In genomic region chr5:148978458-148979165, GRCm38 (mm10) we compare ENCODE assay signal across 9 mouse cellular contexts. TPM values are rescaled to one million over a fixed set of nuclear protein-coding genes. Genes with fewer than 3 reads are reported as not detected.
DNase-seq lines count a peak whose midpoint lies in the region; ATAC-seq and TF ChIP-seq lines count a peak whose summit lies in the region.
"Had no signal": no experiment of that assay in that cellular context is flagged by ENCODE, and none has a peak within 500 bp of the region (broad histone marks: within the 10 kb centered on the region; RNA-seq: fewer than 3 reads in every experiment).

No protein-coding gene starts in this region.

- H3K4me1 ChIP-seq in hindbrain, embryonic 10.5 days (replicated peaks) = peaks cover 23% of the 10 kb centered on the region
- H3K4me1 ChIP-seq in hindbrain, embryonic 16.5 days (ENCODE audit: control insufficient read depth, insufficient read depth, low read depth, low read length) = peaks cover 3% of the 10 kb centered on the region; the same call in 1 of the 2 replicates
- peaks cover 16% of the 10 kb centered on the region for H3K4me1 ChIP-seq in embryonic facial prominence, embryonic 12.5 days
- peaks cover 41% of the 10 kb centered on the region for H3K4me1 ChIP-seq in limb, embryonic 10.5 days
- H3K4me1 ChIP-seq in stomach, embryonic 16.5 days (ENCODE audit: control insufficient read depth, insufficient read depth, low read length) = peaks cover 15% of the 10 kb centered on the region; the same call in 1 of the 2 replicates

- 75% methylated on average over 18 of the region's 18 CpGs for WGBS in hindbrain, embryonic 10.5 days
- 70% methylated on average over 18 of the region's 18 CpGs for WGBS in hindbrain, embryonic 16.5 days
- 63% methylated on average over 18 of the region's 18 CpGs for WGBS in embryonic facial prominence, embryonic 12.5 days
- 68% methylated on average over 18 of the region's 18 CpGs for WGBS in limb, embryonic 10.5 days
- 51% methylated on average over 18 of the region's 18 CpGs for WGBS in stomach, embryonic 16.5 days

- H3K27ac ChIP-seq in hindbrain, embryonic 10.5 days = peak overlapping the region; percentile 75
- no peak overlapping the region for H3K27ac ChIP-seq in hindbrain, embryonic 16.5 days (ENCODE audit: low read depth, low read length)
- peak overlapping the region; percentile 41 for H3K27ac ChIP-seq in embryonic facial prominence, embryonic 12.5 days
- H3K27ac ChIP-seq in limb, embryonic 10.5 days = peak overlapping the region; percentile 69
- H3K27ac ChIP-seq in stomach, embryonic 16.5 days (ENCODE audit: low read length) = peak overlapping the region; percentile 86
- no peak overlapping the region for H3K27ac ChIP-seq in left cerebral cortex, adult 2 months
- H3K27ac ChIP-seq: macrophage had no signal

- no peak overlapping the region for H3K4me2 ChIP-seq in hindbrain, embryonic 16.5 days (ENCODE audit: low read length)
- no peak overlapping the region for H3K4me2 ChIP-seq in embryonic facial prominence, embryonic 12.5 days (replicated peaks)
- H3K4me2 ChIP-seq in stomach, embryonic 16.5 days (ENCODE audit: low read depth, low read length) = no peak overlapping the region

- no peak for DNase-seq in hindbrain, embryonic 10.5 days (ENCODE audit: low spot score)
- no peak for DNase-seq in limb, embryonic 10.5 days (ENCODE audit: low spot score)
- DNase-seq in c-Kit-positive CD71-positive TER-119-positive erythroid progenitor cells, embryonic 14.5 days (ENCODE audit: low spot score) = no peak
- DNase-seq in left cerebral cortex, adult 2 months (ENCODE audit: extremely low spot score in 1 of 2, low spot score in 2 of 2) = no peak
- DNase-seq in right cerebral cortex, adult 18-20 months = no peak

- peaks cover under 1% of the 10 kb centered on the region; the same call in 1 of the 2 replicates for H3K9me3 ChIP-seq in hindbrain, embryonic 10.5 days
- H3K9me3 ChIP-seq in hindbrain, embryonic 16.5 days (ENCODE audit: control insufficient read depth, low read length) = peaks cover under 1% of the 10 kb centered on the region; the same call in 1 of the 2 replicates
- 0 out of 2 replicates have a peak, but pooled peaks cover under 1% of the 10 kb centered on the region for H3K9me3 ChIP-seq in embryonic facial prominence, embryonic 12.5 days
- no peaks in the 10 kb centered on the region for H3K9me3 ChIP-seq in limb, embryonic 10.5 days (replicated peaks)
- H3K9me3 ChIP-seq in stomach, embryonic 16.5 days (replicated peaks; ENCODE audit: control insufficient read depth, low read length) = peaks cover under 1% of the 10 kb centered on the region

- no peak overlapping the region for H3K9ac ChIP-seq in hindbrain, embryonic 16.5 days (ENCODE audit: low read depth, low read length)
- H3K9ac ChIP-seq in embryonic facial prominence, embryonic 12.5 days = no peak overlapping the region
- 0 out of 2 replicates have a peak overlapping the region, but pooled peaks have one; percentile 52 for H3K9ac ChIP-seq in stomach, embryonic 16.5 days (ENCODE audit: low read length)

- H3K36me3 ChIP-seq in hindbrain, embryonic 10.5 days = 0 out of 2 replicates have a peak, but pooled peaks cover 5% of the 10 kb centered on the region
- no peaks in the 10 kb centered on the region for H3K36me3 ChIP-seq in hindbrain, embryonic 16.5 days (ENCODE audit: control insufficient read depth, insufficient read depth, low read length)
- H3K36me3 ChIP-seq in embryonic facial prominence, embryonic 12.5 days = no peaks in the 10 kb centered on the region
- H3K36me3 ChIP-seq in limb, embryonic 10.5 days = peaks cover 5% of the 10 kb centered on the region; the same call in 1 of the 2 replicates
- H3K36me3 ChIP-seq in stomach, embryonic 16.5 days (ENCODE audit: control insufficient read depth, insufficient read depth, low read length) = no peaks in the 10 kb centered on the region

- intact Hi-C loops in left cerebral cortex, adult 2 months (cut with DNase I) = no loop called here

- TF ChIP-seq CTCF in left cerebral cortex, adult 2 months (IDR thresholded peaks at IDR 0.05) = no peak

- H3K27me3 ChIP-seq in hindbrain, embryonic 10.5 days (ENCODE audit: insufficient read depth, poor library complexity, severe bottlenecking) = no peaks in the 10 kb centered on the region
- H3K27me3 ChIP-seq in hindbrain, embryonic 16.5 days (replicated peaks; ENCODE audit: control insufficient read depth, insufficient read depth, low read length) = no peaks in the 10 kb centered on the region
- H3K27me3 ChIP-seq in embryonic facial prominence, embryonic 12.5 days = no peaks in the 10 kb centered on the region
- H3K27me3 ChIP-seq in limb, embryonic 10.5 days (ENCODE audit: low read depth, poor library complexity, severe bottlenecking) = no peaks in the 10 kb centered on the region
- no peaks in the 10 kb centered on the region for H3K27me3 ChIP-seq in stomach, embryonic 16.5 days (ENCODE audit: control insufficient read depth, insufficient read depth, low read length)

- H3K4me3 ChIP-seq in hindbrain, embryonic 10.5 days = no peak overlapping the region
- H3K4me3 ChIP-seq in hindbrain, embryonic 16.5 days (ENCODE audit: low read length) = no peak overlapping the region
- H3K4me3 ChIP-seq in embryonic facial prominence, embryonic 12.5 days = no peak overlapping the region
- no peak overlapping the region for H3K4me3 ChIP-seq in limb, embryonic 10.5 days
- no peak overlapping the region for H3K4me3 ChIP-seq in stomach, embryonic 16.5 days (replicated peaks; ENCODE audit: low read length)
- no peak overlapping the region for H3K4me3 ChIP-seq in left cerebral cortex, adult 2 months

- no peak for ATAC-seq in hindbrain, embryonic 16.5 days
- ATAC-seq in embryonic facial prominence, embryonic 12.5 days (ENCODE audit: insufficient number of reproducible peaks, insufficient read depth, low FRiP score, low TSS enrichment) = no peak
- peak; percentile 70 for ATAC-seq in stomach, embryonic 16.5 days (ENCODE audit: insufficient read depth, low FRiP score)

RNA-seq across cellular contexts. Expression of gene Gm42791, which starts 16.3 kb away (rescaled TPM):
- polyA plus RNA-seq in hindbrain, embryonic 10.5 days (2016; fragmentation: Nextera tagmentation; extraction: Ambion mirVana) = 1.6 and 3.8 TPM in 2 replicates
- 3.9 and 5.3 TPM in 2 replicates for polyA plus RNA-seq in hindbrain, embryonic 16.5 days (2015; fragmentation: Nextera tagmentation; extraction: Ambion mirVana)
- polyA plus RNA-seq in embryonic facial prominence, embryonic 12.5 days (2016; fragmentation: Nextera tagmentation; extraction: Ambion mirVana) = 3.4 and 4.0 TPM in 2 replicates
- 0.85 TPM in 1 of 2 replicates, not detected in the other for polyA plus RNA-seq in limb, embryonic 10.5 days (2016; fragmentation: Nextera tagmentation; extraction: Ambion mirVana)
- polyA plus RNA-seq in stomach, embryonic 16.5 days (2015; fragmentation: Nextera tagmentation; extraction: Ambion mirVana) = 1.6 and 2.2 TPM in 2 replicates
- 10 to 100 TPM; 34.0 to 39.1 TPM for total RNA-seq in left cerebral cortex, adult 2 months (2021)

RNA-seq across cellular contexts. Expression of gene Katnal1, which starts 49.5 kb away (rescaled TPM):
- 22.4 and 23.6 TPM in 2 replicates for polyA plus RNA-seq in hindbrain, embryonic 10.5 days (2016; fragmentation: Nextera tagmentation; extraction: Ambion mirVana)
- 37.0 and 41.3 TPM in 2 replicates for polyA plus RNA-seq in hindbrain, embryonic 16.5 days (2015; fragmentation: Nextera tagmentation; extraction: Ambion mirVana)
- polyA plus RNA-seq in embryonic facial prominence, embryonic 12.5 days (2016; fragmentation: Nextera tagmentation; extraction: Ambion mirVana) = 25.4 and 25.7 TPM in 2 replicates
- polyA plus RNA-seq in limb, embryonic 10.5 days (2016; fragmentation: Nextera tagmentation; extraction: Ambion mirVana) = 15.4 and 19.3 TPM in 2 replicates
- polyA plus RNA-seq in stomach, embryonic 16.5 days (2015; fragmentation: Nextera tagmentation; extraction: Ambion mirVana) = 10.5 and 11.0 TPM in 2 replicates
- 10 to 100 TPM; 76.6 to 78.1 TPM for total RNA-seq in left cerebral cortex, adult 2 months (2021)

Comparison
In these comparisons a context has a peak if more than half of its experiments do, and no peak if none do; other contexts are left out.
1. H3K27ac ChIP-seq: peak in hindbrain, embryonic 10.5 days (single experiment), embryonic facial prominence, embryonic 12.5 days (single experiment), limb, embryonic 10.5 days (single experiment) and stomach, embryonic 16.5 days (single experiment); none in hindbrain, embryonic 16.5 days (single experiment) and left cerebral cortex, adult 2 months (single experiment).